Mouse (Mus musculus) G1E (cell line): ENCODE results near the gene Anxa11.
"Not testable (repeated sequence)": the region's sequence is repeated elsewhere in the genome, so short reads cannot be mapped to it uniquely, and the experiment has no call there.

Experiments used
- CTCF ChIP-seq: IDR thresholded peaks from 2 replicates; pipeline ENCODE4 v1.5.1; 2012; ENCODE audit warnings: low read depth, low read length, inconsistent platforms, mixed read lengths
- GATA1 ChIP-seq: IDR thresholded peaks from 2 replicates; pipeline ENCODE4 v1.6.1; 2012; ENCODE audit warnings: borderline replicate concordance, low read length, inconsistent platforms, mixed read lengths

- TF ChIP-seq CTCF, GATA1: not testable (repeated sequence)
Measured at GRCm38 (mm10) chr14:25908976-25909375, 67.0 kb downstream of the Anxa11 start.
